Mouse (Mus musculus) right cerebral cortex, postnatal 36 days (tissue): ENCODE results near the gene Cpped1.

Source experiments
- DNase-seq, 2 experiments: peaks; one replicate each; pipeline ENCODE4 v3.0.0; 2022; ENCODE audit warnings: low spot score in 2 of 2, mixed read lengths in 1 of 2

Cpped1 gene

GRCm38 (mm10) chr16:11757951-11758350, 151.3 kb downstream of the Cpped1 start:
- no peak for DNase-seq

- DNase-seq = no peak
Measured at GRCm38 (mm10) chr16:11757471-11757870, 151.8 kb downstream of the Cpped1 start.

- DNase-seq = no peak
Measured at GRCm38 (mm10) chr16:11756598-11757245, 152.5 kb downstream of the Cpped1 start.

DNA sequence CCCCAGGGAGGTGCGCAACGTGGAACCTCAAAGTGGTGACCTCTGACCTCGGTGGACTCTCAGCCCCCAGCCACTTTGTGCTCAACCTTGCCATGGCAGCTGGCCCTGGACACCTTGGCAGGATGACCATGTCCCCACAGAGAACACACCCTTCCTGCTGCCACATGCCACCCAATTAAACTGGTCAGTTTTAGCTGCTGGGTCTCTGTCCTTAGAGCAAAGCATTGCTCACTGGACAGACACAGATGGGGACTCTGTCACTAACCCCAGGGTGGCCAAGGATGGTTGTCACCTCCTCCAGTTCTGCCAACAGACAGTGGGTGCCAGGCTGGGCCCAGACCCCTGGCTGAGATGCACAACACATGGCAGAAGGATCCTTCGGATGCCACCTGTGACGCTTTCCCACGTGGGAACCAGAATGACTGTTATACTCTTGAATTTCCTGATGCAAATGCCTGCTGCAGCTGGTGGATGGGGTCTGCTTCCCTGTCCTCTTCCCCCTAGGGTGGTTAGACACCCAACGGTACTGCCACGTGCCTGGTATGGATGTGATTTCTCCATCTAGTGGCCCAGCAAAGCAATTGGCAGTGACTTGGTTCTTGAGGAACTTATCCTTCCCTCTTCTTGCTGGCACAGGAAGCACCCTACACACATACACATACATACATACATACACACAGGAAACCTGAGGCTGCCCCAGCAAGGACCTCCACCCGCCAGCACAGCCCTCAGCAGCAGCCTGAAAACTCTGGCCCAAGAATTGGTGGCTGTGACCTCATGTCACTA, 153.8 kb downstream of the Cpped1 start:
- no peak for DNase-seq

GRCm38 (mm10) chr16:11754136-11754535, 155.1 kb downstream of the Cpped1 start:
- DNase-seq = no peak
